Mouse (Mus musculus) urinary bladder, adult 2 months (tissue): ENCODE results near the gene Atp6v1g1. TPM values are rescaled to one million over a fixed set of nuclear protein-coding genes. Genes with fewer than 3 reads are reported as not detected.

ENCODE experiments used
- DNase-seq: peaks from one replicate; pipeline ENCODE4 v3.0.0; 2022; ENCODE audit warnings: low spot score
- polyA plus RNA-seq: library from polyadenylated mRNA; depleted of rRNA; stranded (reverse); fragments of >200 nt; gene quantifications from 2 replicates; pipeline ENCODE4 v1.2.3, GENCODE M21; 2012; rRNA removed

Atp6v1g1 gene
- 115 and 120 TPM in 2 replicates for polyA plus RNA-seq

DNA sequence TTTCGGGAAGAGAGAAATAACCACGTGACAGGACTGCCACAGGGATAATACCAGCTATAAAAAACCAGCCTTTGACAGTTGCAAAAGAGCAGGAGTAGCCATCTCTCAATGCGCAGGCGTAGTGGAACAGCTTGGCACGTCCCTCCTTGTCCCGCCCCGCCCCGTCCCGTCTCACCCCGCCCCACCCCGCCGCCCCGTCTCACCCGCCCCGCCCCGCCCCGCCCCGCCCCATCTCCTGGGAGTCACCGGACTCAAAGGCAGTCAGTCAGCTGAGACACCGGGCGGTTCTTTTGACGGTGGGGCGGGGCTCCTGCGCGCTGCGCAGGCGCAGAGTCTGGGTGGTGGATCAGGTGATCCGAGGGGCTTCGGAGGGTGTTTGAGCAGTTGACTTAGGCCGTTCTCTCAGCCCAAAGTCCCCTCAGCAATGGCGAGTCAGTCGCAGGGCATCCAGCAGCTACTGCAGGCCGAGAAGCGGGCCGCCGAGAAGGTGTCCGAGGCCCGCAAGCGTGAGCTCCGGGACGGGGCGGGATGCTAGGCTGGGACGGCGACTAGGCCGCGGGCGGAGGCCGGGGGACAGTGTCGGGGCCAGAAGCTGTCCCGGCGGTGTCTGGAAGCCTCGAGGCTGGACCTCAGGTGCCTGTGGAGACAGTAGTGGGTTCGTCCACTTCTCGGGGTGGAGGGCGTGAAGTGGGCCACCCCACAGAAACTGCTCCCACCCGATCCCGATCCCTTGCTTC, at the start of gene Atp6v1g1:
Atp6v1g1 (plus strand) TSS at position 279 of the 737 bp plus-strand sequence.
- DNase-seq = peak; percentile 86

GRCm38 (mm10) chr4:63494967-63495914, 49.3 kb upstream of the Atp6v1g1 start:
- peak; percentile 40 for DNase-seq

- DNase-seq = peak; percentile 47
Measured at GRCm38 (mm10) chr4:63495915-63496278, 48.7 kb upstream of the Atp6v1g1 start, which contains the start of gene Whrn. Whrn (minus strand) TSS chr4:63495991.

DNA sequence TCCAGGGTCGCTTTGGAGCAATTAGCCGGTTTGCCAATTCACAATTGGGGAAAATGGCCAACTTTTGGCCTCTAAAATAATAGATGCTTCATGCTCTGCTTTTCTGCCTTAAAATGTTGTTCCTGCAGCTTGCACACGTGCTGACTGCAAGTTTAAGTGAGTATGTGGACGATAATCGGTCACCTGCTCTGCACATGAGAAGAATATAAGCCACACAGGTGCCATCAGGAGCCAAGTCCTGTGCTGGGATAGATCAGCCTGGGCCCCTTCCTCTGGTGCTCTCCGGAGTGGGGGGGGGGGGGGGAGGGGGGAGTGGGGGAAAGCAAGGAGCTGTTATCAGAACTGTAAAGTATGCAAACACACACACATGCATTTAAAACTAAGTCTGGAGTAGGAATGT, 48.3 kb upstream of the Atp6v1g1 start:
- no peak for DNase-seq

- no peak for DNase-seq
Measured at GRCm38 (mm10) chr4:63498346-63498745, 46.2 kb upstream of the Atp6v1g1 start.

- DNase-seq = no peak
Measured at GRCm38 (mm10) chr4:63501050-63501449, 43.5 kb upstream of the Atp6v1g1 start.

GRCm38 (mm10) chr4:63503949-63504348, 40.6 kb upstream of the Atp6v1g1 start:
- DNase-seq = no peak

DNA sequence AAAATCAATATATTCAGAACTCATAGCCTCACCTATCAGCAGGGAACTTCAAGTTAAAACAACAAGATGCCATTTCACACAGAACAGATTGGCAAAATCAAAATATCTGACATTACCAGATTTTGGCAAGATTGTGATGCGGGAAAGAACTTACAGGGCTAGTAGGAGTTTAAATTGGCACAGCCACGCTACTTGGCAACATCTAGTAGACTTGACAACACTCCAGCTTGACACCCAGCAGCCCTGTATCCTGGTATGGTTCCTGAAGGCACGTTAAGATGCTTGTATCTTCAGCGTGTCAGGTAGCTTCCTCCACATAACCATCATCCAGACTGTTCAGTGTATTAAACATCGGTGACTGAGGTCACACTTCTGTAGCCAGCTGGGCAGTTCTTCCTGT, 37.1 kb upstream of the Atp6v1g1 start:
- DNase-seq = no peak

DNA sequence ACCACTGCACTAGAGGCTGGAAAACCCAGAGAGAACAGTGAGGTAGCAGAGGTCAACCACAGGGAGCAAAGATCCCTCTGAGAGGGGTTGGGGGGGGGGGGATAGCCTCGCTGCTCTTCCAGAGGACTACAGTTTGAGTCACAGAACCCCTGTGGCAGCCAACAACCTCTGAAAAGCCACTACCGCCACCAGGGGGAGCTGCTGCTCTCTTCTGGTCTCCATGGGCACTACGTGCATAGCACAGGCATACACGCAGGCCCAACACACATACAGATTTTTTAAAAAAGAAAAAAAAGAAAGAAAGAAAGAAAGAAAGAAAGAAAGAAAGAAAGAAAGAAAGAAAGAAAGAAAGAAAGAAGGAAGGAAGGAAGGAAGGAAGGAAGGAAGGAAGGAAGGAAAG, 36.3 kb upstream of the Atp6v1g1 start:
- DNase-seq = peak; percentile 57

- DNase-seq = no peak
Measured at GRCm38 (mm10) chr4:63512921-63513320, 31.7 kb upstream of the Atp6v1g1 start.

- no peak for DNase-seq
Measured at GRCm38 (mm10) chr4:63514454-63514984, 30.1 kb upstream of the Atp6v1g1 start.

DNA sequence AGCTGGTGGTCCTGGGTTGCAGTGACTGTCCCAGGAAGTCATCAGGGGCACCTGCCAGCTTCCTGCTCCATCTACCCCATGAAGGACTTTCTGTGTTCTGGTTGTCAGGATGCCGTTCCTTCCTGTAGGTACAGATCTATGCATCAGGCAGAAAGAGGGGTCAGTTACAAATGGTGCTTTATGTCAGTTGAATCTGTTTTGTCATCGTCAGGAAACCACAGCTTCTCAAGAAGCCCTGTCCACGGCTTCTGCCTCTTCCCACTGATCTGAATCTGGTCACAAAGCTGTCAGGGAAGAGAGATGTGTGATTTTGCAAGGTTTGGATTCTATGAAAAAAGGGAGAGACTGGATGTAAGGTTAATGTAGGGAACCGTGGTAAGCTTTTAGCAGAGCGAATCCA, 29.6 kb upstream of the Atp6v1g1 start:
- DNase-seq = no peak

DNA sequence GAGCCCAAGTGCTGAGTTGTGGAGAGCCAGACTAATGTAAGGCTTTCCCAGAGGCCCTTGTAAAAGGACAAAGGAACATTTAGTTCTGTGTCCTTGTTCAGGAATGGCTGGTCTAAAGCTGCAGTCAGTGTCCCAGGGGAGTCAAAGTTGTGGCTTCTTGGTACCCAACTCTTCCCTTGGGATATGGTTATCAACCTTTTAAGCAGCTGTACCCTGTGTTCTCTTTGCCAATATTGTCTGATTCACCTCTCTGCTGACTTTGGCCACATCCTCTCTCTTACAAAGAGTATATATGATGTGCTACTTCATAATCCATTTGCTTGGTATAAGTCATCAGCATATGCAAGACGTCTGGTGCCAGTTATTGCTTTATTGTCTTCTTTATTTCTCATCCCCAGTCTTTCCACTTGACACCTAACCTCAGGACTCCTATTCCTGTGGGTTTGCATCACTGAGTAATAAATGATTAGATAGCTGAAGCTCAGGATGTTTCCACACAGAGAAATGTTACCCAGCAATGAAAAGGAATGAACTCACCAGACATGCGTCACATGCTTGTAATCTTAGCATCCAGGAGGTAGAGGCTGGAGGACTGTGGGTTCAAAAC, 22.7 kb upstream of the Atp6v1g1 start:
- no peak for DNase-seq

GRCm38 (mm10) chr4:63525514-63525913, 19.1 kb upstream of the Atp6v1g1 start:
- DNase-seq = no peak

DNA sequence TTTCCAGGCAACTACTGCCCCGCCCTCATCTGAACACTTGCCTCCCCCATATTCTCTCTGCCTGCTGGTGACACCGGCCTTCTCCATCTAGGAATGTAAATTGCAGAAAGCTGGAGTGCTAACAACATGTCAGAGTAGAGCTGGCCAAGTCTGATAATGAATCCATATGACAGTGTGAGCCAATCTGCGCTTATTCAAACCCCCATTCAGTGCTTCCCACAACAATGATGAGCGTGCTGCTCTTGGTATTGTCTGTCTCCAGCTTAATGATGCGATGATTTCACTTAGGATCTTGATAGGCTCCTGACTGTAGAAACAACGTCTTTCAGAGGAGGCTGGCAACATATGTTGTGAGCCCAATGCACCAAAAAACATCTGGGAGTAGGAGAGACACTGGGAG, 15.6 kb upstream of the Atp6v1g1 start:
- DNase-seq = no peak

- no peak for DNase-seq
Measured at GRCm38 (mm10) chr4:63530409-63530808, 14.2 kb upstream of the Atp6v1g1 start.

DNA sequence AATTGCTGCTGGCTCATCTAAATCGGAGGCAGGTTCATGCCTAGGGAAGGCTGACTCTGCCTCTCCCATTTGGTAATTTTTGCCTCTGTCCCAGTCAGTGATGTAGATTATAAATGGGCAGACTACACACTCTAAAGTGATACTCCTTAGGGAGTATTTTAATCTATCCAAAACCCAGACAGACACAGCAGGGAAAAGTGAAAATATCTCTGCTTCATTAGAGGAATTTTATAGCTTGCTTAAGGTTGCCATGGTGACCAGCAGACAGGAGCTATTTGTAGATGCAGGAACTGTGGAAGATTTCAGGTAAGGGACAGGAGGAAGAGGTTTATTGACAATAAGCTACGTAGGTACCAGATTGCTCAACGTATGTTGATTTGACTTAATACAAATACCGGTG, 7.0 kb upstream of the Atp6v1g1 start:
- DNase-seq = no peak

DNA sequence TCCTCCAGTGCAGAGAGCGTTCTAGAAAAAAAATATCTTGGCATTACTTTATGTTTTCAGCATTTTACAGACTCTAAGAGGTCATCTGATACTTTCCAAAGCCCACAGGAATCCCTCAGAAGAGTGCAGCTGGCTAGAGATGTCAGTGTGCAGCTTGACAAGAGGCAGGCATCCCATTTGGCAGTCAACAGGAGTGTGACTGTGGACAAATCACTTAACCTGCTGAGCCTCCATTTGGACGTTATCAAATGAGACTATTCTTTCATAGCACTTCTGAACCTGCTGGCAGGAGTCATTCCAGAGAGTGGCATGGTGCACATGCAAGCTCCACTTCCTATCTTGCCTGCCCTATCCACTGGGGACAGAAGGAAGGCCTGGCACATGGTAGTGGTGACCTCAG, 2.4 kb upstream of the Atp6v1g1 start:
- no peak for DNase-seq

GRCm38 (mm10) chr4:63543746-63544493, 652 bp upstream of the Atp6v1g1 start:
- no peak for DNase-seq

DNA sequence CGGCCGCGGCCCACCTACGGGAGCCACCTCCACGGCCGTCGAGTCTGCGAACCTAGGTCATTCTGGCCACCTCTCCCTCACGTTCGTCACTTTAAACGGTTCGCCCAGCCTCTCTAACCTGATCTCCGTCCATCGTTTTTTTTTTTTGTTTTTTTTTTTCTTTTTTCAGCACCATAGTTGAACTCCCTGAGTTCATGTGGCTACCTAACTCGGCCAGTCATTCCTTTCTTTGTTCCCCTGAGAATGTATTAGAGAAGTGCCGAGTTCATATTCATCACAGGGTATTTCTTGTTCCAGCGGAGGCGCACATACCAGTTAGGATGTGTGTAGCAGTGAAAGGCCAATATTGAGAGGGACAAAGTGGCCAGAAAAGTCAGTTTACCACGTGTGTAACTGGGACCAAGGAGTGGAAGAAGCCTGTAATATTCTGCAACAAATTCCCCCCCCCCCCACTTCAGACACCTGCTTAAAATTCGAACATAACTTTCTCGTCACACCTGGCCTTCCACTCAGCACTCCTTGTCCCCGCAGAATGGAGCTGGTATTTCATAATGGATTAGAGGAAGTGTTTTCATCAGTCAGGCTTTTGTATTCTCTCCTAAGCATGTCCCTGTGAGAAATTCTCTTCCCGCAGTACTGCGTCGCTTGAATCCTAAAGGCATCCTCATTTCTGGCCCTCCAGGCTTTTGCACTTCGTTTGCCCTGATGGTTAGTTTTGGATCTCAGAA, 823 bp downstream of the Atp6v1g1 start:
- DNase-seq = no peak
